Mouse (Mus musculus) layer of hippocampus, adult 9-11 months (tissue): ENCODE measurements around the gene Nudcd2.

Source experiments
- DNase-seq: peaks from one replicate; pipeline ENCODE4 v3.0.0; 2022

The Nudcd2 gene

GRCm38 (mm10) chr11:40755968-40756367 is 22.5 kb downstream of the Nudcd2 start:
- DNase-seq: no peak

- DNase-seq: no peak
Measured at GRCm38 (mm10) chr11:40759896-40760295, 26.4 kb downstream of the Nudcd2 start.

GRCm38 (mm10) chr11:40763395-40763794 is 29.9 kb downstream of the Nudcd2 start:
- no peak for DNase-seq

- DNase-seq: no peak
Measured at GRCm38 (mm10) chr11:40764690-40765089, 31.2 kb downstream of the Nudcd2 start.

GRCm38 (mm10) chr11:40775315-40776269 is 42.1 kb downstream of the Nudcd2 start:
- no peak for DNase-seq

- DNase-seq: no peak
Measured at GRCm38 (mm10) chr11:40781857-40782256, 48.4 kb downstream of the Nudcd2 start.

- no peak for DNase-seq
Measured at GRCm38 (mm10) chr11:40783346-40783745, 49.9 kb downstream of the Nudcd2 start.

GRCm38 (mm10) chr11:40784326-40784725 is 50.9 kb downstream of the Nudcd2 start:
- peak; percentile 66 for DNase-seq

GRCm38 (mm10) chr11:40786900-40787299 is 53.4 kb downstream of the Nudcd2 start:
- peak; percentile 79 for DNase-seq
